Mouse (Mus musculus) liver, embryonic 14.5 days (tissue): ENCODE data around the gene Tmem235. TPM values are rescaled to one million over a fixed set of nuclear protein-coding genes. Genes with fewer than 3 reads are reported as not detected.
A peak's percentile ranks its signal among the peaks of the same experiment; 100 is the strongest.

Source experiments
- ATAC-seq: fragments of 200-750 bp; cut with Nextera tagmentation; 2 replicates; pipeline ENCODE4 v1.8.0; 2017; ENCODE audit warnings: moderate number of reproducible peaks, mild to moderate bottlenecking, moderate library complexity; ENCODE audit not compliant: insufficient read depth
- DNase-seq, 3 experiments: peaks; one replicate each; pipeline ENCODE4 v3.0.0-alpha.2; 2012 to 2013; ENCODE audit warnings: low read depth in 3 of 3, low spot score in 3 of 3
- H3K27ac ChIP-seq: fragments of 300-500 bp; sonication (generic); 2 replicates; pipeline ENCODE4 v1.5.1; 2014; ENCODE audit warnings: moderate library complexity, mild to moderate bottlenecking, control low read depth, inconsistent platforms
- H3K27me3 ChIP-seq: fragments of 300-500 bp; sonication (generic); 2 replicates; pipeline ENCODE4 v1.6.1; 2014; ENCODE audit warnings: mild to moderate bottlenecking, low read length, moderate library complexity; ENCODE audit not compliant: control insufficient read depth, insufficient read depth
- H3K36me3 ChIP-seq: fragments of 300-500 bp; sonication (generic); replicated peaks from 2 replicates; pipeline ENCODE4 v1.6.1; 2014; ENCODE audit warnings: low read depth; ENCODE audit not compliant: control insufficient read depth, insufficient read depth
- H3K4me1 ChIP-seq, 2 experiments: fragments of 200-500 bp in 1 of 2; fragments of 300-500 bp in 1 of 2; sonication (generic) in 1 of 2; replicated peaks; 2 replicates each; pipeline ENCODE4 v1.6.1; 2012 to 2014; ENCODE audit warnings: antibody characterized with exemption in 1 of 2, inconsistent platforms in 1 of 2, low read length in 1 of 2; ENCODE audit not compliant: control insufficient read depth in 2 of 2, insufficient read depth in 2 of 2
- H3K4me2 ChIP-seq: fragments of 300-500 bp; sonication (generic); 2 replicates; pipeline ENCODE4 v1.6.1; 2014; ENCODE audit warnings: low read depth, mild to moderate bottlenecking, control low read depth, moderate library complexity
- H3K4me3 ChIP-seq, 2 experiments: fragments of 200-500 bp in 1 of 2; fragments of 300-500 bp in 1 of 2; sonication (generic) in 1 of 2; 2 replicates each; pipeline ENCODE4 v1.5.1; 2012 to 2014; ENCODE audit warnings: low read depth in 2 of 2, low read length in 2 of 2, mild to moderate bottlenecking in 2 of 2, control low read depth in 1 of 2, inconsistent platforms in 1 of 2, moderate library complexity in 1 of 2; ENCODE audit not compliant: insufficient read depth in 1 of 2
- H3K9ac ChIP-seq: fragments of 300-500 bp; sonication (generic); replicated peaks from 2 replicates; pipeline ENCODE4 v1.6.1; 2014; ENCODE audit warnings: mild to moderate bottlenecking, control low read depth, moderate library complexity
- H3K9me3 ChIP-seq: fragments of 300-500 bp; sonication (generic); 2 replicates; pipeline ENCODE4 v1.6.1; 2016; ENCODE audit warnings: low read length, mixed read lengths; ENCODE audit not compliant: control insufficient read depth
- CTCF ChIP-seq: IDR thresholded peaks from 2 replicates; pipeline ENCODE4 v1.5.1; 2016; ENCODE audit warnings: antibody characterized with exemption, low read depth, control low read depth
- EP300 ChIP-seq: IDR thresholded peaks from 2 replicates; pipeline ENCODE4 v1.6.1; 2016; ENCODE audit warnings: antibody characterized with exemption, low read depth
- WGBS: fragments of 180-500 bp; shearing (Covaris S2); extraction: QIAGEN DNeasy Blood & Tissue Kit; methylation state at CpG from one replicate; pipeline ENCODE4 v1.1.7; 2014; ENCODE audit not compliant: insufficient replicate concordance; 5-methylcytosine and 5-hydroxymethylcytosine counted together
- polyA plus RNA-seq, 2 experiments: library from polyadenylated mRNA; depleted of rRNA in 1 of 2; stranded (reverse) in 1 of 2; unstranded in 1 of 2; fragments of >200 nt; fragmentation: Nextera tagmentation in 1 of 2; extraction: Ambion mirVana in 1 of 2; gene quantifications; 2 replicates each; pipeline versions ENCODE4 v1.2.1 to v1.2.3; 2012 to 2014

Tmem235 gene
- polyA plus RNA-seq, 2 experiments, result not detected

- H3K36me3 ChIP-seq, result no peaks in the 10 kb centered on the region
- peak in 1 of 3 experiments; percentile 16 for DNase-seq
- TF ChIP-seq CTCF (no peak), EP300 (no peak)
- H3K9me3 ChIP-seq, result no peaks in the 10 kb centered on the region
- no peak overlapping the region for H3K27ac ChIP-seq
- WGBS, result 8% methylated on average over 13 of the region's 13 CpGs
- ATAC-seq, result peak; percentile 10; the same call in 1 of the 2 replicates
- H3K9ac ChIP-seq, result no peak overlapping the region
- H3K27me3 ChIP-seq, result peaks cover 6% of the 10 kb centered on the region
- H3K4me1 ChIP-seq, result peaks cover 4 to 29% of the 10 kb centered on the region in 2 experiments; a peak in 2 of 4 replicates
- H3K4me3 ChIP-seq, result no peak overlapping the region
- H3K4me2 ChIP-seq, result peak overlapping the region; percentile 18; the same call in 1 of the 2 replicates
Measured at GRCm38 (mm10) chr11:117877917-117878745, 17.6 kb downstream of the Tmem235 start.

- Histone ChIP-seq H3K27me3 (no peaks in the 10 kb centered on the region), H3K27ac (no peak overlapping the region), H3K4me1 (peaks cover 4 to 27% of the 10 kb centered on the region in 2 experiments; a peak in 2 of 4 replicates), H3K36me3 (no peaks in the 10 kb centered on the region), H3K4me3 (no peak overlapping the region), H3K9ac (no peak overlapping the region), H3K9me3 (no peaks in the 10 kb centered on the region), H3K4me2 (no peak overlapping the region; the same call in 1 of the 2 replicates)
- ATAC-seq, result no peak
- WGBS, result 11% methylated on average over 8 of the region's 8 CpGs
- no peak for TF ChIP-seq EP300
- no peak for TF ChIP-seq CTCF
- no peak for DNase-seq
Measured at GRCm38 (mm10) chr11:117878892-117879291, 18.3 kb downstream of the Tmem235 start.

- H3K27ac ChIP-seq, result no peak overlapping the region
- 66% methylated on average over 6 of the region's 6 CpGs for WGBS
- peaks cover 4 to 27% of the 10 kb centered on the region in 2 experiments; a peak in 2 of 4 replicates for H3K4me1 ChIP-seq
- DNase-seq, result no peak
- no peak for ATAC-seq
- H3K4me3 ChIP-seq, result no peak overlapping the region
- H3K4me2 ChIP-seq, result no peak overlapping the region
- no peak overlapping the region for H3K9ac ChIP-seq
- H3K36me3 ChIP-seq, result no peaks in the 10 kb centered on the region
- TF ChIP-seq EP300, result no peak
- no peak for TF ChIP-seq CTCF
- H3K27me3 ChIP-seq, result no peaks in the 10 kb centered on the region
- H3K9me3 ChIP-seq, result no peaks in the 10 kb centered on the region
Measured at GRCm38 (mm10) chr11:117879676-117880075, 19.1 kb downstream of the Tmem235 start.

- Histone ChIP-seq H3K27ac (no peak overlapping the region), H3K9me3 (no peaks in the 10 kb centered on the region), H3K4me3 (no peak overlapping the region), H3K9ac (no peak overlapping the region), H3K27me3 (no peaks in the 10 kb centered on the region), H3K4me2 (no peak overlapping the region), H3K36me3 (no peaks in the 10 kb centered on the region), H3K4me1 (peaks cover 4 to 27% of the 10 kb centered on the region in 2 experiments; a peak in 2 of 4 replicates)
- no peak for ATAC-seq
- no peak for DNase-seq
- WGBS, result 66% methylated on average over 9 of the region's 9 CpGs
- TF ChIP-seq EP300 (no peak), CTCF (no peak)
Measured at GRCm38 (mm10) chr11:117880336-117880976, 19.9 kb downstream of the Tmem235 start.

GRCm38 (mm10) chr11:117880977-117881358, 20.4 kb downstream of the Tmem235 start:
- ATAC-seq (no peak), DNase-seq (no peak)
- Histone ChIP-seq H3K27ac (no peak overlapping the region), H3K4me1 (peaks cover 4 to 27% of the 10 kb centered on the region in 2 experiments; a peak in 2 of 4 replicates), H3K36me3 (no peaks in the 10 kb centered on the region), H3K9ac (no peak overlapping the region), H3K4me2 (no peak overlapping the region), H3K27me3 (no peaks in the 10 kb centered on the region), H3K4me3 (no peak overlapping the region), H3K9me3 (no peaks in the 10 kb centered on the region)
- WGBS, result 54% methylated on average over 6 of the region's 6 CpGs
- TF ChIP-seq EP300 (no peak), CTCF (no peak)
